Mouse (Mus musculus): ENCODE results near the gene Lsg1. TPM values are rescaled to one million over a fixed set of nuclear protein-coding genes. Genes with fewer than 3 reads are reported as not detected.
A peak's percentile ranks its signal among the peaks of the same experiment; 100 is the strongest.

Lsg1 gene
- polyA plus RNA-seq, 1 experiment from 2014 or later: 39.1 TPM

- Histone ChIP-seq H3K9ac (ENCODE audit: low read depth, low read length) (no peak overlapping the region), H3K4me2 (ENCODE audit: low read length) (no peak overlapping the region), H3K36me3 (ENCODE audit: control insufficient read depth, insufficient read depth, low read length) (peaks cover 13% of the 10 kb centered on the region), H3K27me3 (ENCODE audit: control insufficient read depth, insufficient read depth, low read depth, low read length) (no peaks in the 10 kb centered on the region), H3K9me3 (replicated peaks; ENCODE audit: control insufficient read depth, low read length, poor library complexity, severe bottlenecking) (no peaks in the 10 kb centered on the region), H3K4me1 (ENCODE audit: control insufficient read depth, insufficient read depth, low read length) (no peaks in the 10 kb centered on the region), H3K4me3 (ENCODE audit: low read depth, low read length) (no peak overlapping the region), H3K27ac (ENCODE audit: low read length) (no peak overlapping the region)
- ATAC-seq: no peak
- 84% methylated on average over 1 of the region's 1 CpGs for WGBS
Observed at GRCm38 (mm10) chr16:30532929-30533328, 54.5 kb downstream of the Lsg1 start.

- Histone ChIP-seq H3K27ac (ENCODE audit: low read length) (no peak overlapping the region), H3K36me3 (ENCODE audit: control insufficient read depth, insufficient read depth, low read length) (peaks cover 15% of the 10 kb centered on the region), H3K9ac (ENCODE audit: low read depth, low read length) (no peak overlapping the region), H3K9me3 (replicated peaks; ENCODE audit: control insufficient read depth, low read length, poor library complexity, severe bottlenecking) (no peaks in the 10 kb centered on the region), H3K4me3 (ENCODE audit: low read depth, low read length) (no peak overlapping the region), H3K27me3 (ENCODE audit: control insufficient read depth, insufficient read depth, low read depth, low read length) (no peaks in the 10 kb centered on the region), H3K4me2 (ENCODE audit: low read length) (no peak overlapping the region), H3K4me1 (ENCODE audit: control insufficient read depth, insufficient read depth, low read length) (no peaks in the 10 kb centered on the region)
- 0 out of 2 replicates have a peak, but pooled peaks have one; percentile 26 for ATAC-seq
- WGBS: 27% methylated on average over 20 of the region's 20 CpGs
Observed at GRCm38 (mm10) chr16:30531761-30532406, 55.5 kb downstream of the Lsg1 start.

- no peak overlapping the region for H3K9ac ChIP-seq (ENCODE audit: low read depth, low read length)
- H3K9me3 ChIP-seq (replicated peaks; ENCODE audit: control insufficient read depth, low read length, poor library complexity, severe bottlenecking): no peaks in the 10 kb centered on the region
- H3K4me1 ChIP-seq (ENCODE audit: control insufficient read depth, insufficient read depth, low read length): no peaks in the 10 kb centered on the region
- no peaks in the 10 kb centered on the region for H3K27me3 ChIP-seq (ENCODE audit: control insufficient read depth, insufficient read depth, low read depth, low read length)
- H3K36me3 ChIP-seq (ENCODE audit: control insufficient read depth, insufficient read depth, low read length): peaks cover 15% of the 10 kb centered on the region
- H3K4me3 ChIP-seq (ENCODE audit: low read depth, low read length): no peak overlapping the region
- H3K27ac ChIP-seq (ENCODE audit: low read length): no peak overlapping the region
- H3K4me2 ChIP-seq (ENCODE audit: low read length): no peak overlapping the region
- 44% methylated on average over 4 of the region's 4 CpGs for WGBS
- ATAC-seq: no peak
Observed at GRCm38 (mm10) chr16:30530815-30531214, 56.6 kb downstream of the Lsg1 start.

DNA sequence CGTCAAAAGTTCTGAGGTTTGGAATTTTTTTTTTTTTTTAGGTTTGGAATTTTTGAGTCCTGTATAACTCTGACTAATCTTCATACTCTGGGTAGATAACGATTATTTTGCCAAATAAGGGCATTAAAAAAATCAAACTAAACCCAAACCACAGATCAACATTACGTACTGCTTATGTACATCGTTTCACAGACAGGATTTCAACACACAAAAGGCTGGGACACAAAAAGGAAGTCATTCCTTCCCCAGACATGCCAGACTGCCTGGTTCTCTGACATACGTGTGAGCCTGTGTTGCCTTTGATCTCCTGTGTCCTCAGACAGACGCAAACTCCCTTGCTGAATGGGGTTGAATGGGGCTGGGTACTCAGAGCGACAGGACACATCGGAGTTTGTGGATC lies 59.0 kb downstream of the Lsg1 start:
- ATAC-seq: no peak
- Histone ChIP-seq H3K9me3 (replicated peaks; ENCODE audit: control insufficient read depth, low read length, poor library complexity, severe bottlenecking) (no peaks in the 10 kb centered on the region), H3K9ac (ENCODE audit: low read depth, low read length) (no peak overlapping the region), H3K4me3 (ENCODE audit: low read depth, low read length) (no peak overlapping the region), H3K4me2 (ENCODE audit: low read length) (no peak overlapping the region), H3K36me3 (ENCODE audit: control insufficient read depth, insufficient read depth, low read length) (peaks cover 13% of the 10 kb centered on the region), H3K4me1 (ENCODE audit: control insufficient read depth, insufficient read depth, low read length) (no peaks in the 10 kb centered on the region), H3K27ac (ENCODE audit: low read length) (no peak overlapping the region), H3K27me3 (ENCODE audit: control insufficient read depth, insufficient read depth, low read depth, low read length) (no peaks in the 10 kb centered on the region)
- WGBS: 86% methylated on average over 8 of the region's 8 CpGs

DNA sequence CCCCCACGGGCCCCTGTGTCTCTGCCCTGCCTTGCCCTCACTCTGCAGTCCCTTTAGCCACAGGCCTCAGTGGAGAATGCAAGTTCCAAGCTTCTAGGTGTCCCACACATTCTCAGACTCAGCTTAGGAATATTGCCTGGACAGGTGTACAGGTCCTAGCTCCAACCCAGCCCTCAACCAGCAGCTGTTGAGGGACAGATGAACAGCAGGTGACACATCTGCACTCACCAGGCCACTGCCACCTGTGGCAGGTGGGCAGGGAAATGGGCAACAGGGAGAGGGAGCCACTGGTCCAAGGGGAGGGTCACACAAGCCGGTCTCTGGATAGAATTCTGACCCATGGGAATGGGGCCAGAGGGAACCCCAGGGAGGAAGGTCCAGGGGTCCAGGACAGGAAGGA lies 59.5 kb downstream of the Lsg1 start:
- H3K27ac ChIP-seq (ENCODE audit: low read length): no peak overlapping the region
- H3K4me2 ChIP-seq (ENCODE audit: low read length): no peak overlapping the region
- H3K4me3 ChIP-seq (ENCODE audit: low read depth, low read length): no peak overlapping the region
- no peaks in the 10 kb centered on the region for H3K27me3 ChIP-seq (ENCODE audit: control insufficient read depth, insufficient read depth, low read depth, low read length)
- no peak overlapping the region for H3K9ac ChIP-seq (ENCODE audit: low read depth, low read length)
- no peaks in the 10 kb centered on the region for H3K9me3 ChIP-seq (replicated peaks; ENCODE audit: control insufficient read depth, low read length, poor library complexity, severe bottlenecking)
- ATAC-seq: no peak
- WGBS: 60% methylated on average over 2 of the region's 2 CpGs
- H3K4me1 ChIP-seq (ENCODE audit: control insufficient read depth, insufficient read depth, low read length): no peaks in the 10 kb centered on the region
- peaks cover 13% of the 10 kb centered on the region for H3K36me3 ChIP-seq (ENCODE audit: control insufficient read depth, insufficient read depth, low read length)

DNA sequence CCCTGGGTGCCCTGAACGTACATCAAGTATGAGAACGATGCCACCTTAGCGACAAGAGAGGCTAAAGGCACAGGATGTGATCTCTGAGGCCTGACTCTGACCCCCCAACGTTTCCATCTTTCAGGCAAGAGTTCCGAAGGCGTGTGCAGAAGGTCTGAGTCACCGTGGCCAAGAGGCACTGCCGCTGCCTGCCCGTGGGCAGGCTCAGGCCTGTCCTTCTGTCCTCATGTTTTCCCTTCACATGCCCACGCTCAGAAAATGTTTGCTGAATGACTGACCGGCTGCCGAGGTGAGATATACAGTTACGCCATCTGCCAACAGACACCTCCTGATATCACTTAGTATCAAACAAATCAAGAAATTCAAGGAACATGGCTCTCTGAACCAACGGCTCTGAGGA lies 61.6 kb downstream of the Lsg1 start:
- no peak for ATAC-seq
- H3K36me3 ChIP-seq (ENCODE audit: control insufficient read depth, insufficient read depth, low read length): peaks cover 23% of the 10 kb centered on the region
- H3K4me2 ChIP-seq (ENCODE audit: low read length): no peak overlapping the region
- no peak overlapping the region for H3K9ac ChIP-seq (ENCODE audit: low read depth, low read length)
- no peak overlapping the region for H3K27ac ChIP-seq (ENCODE audit: low read length)
- no peaks in the 10 kb centered on the region for H3K4me1 ChIP-seq (ENCODE audit: control insufficient read depth, insufficient read depth, low read length)
- no peak overlapping the region for H3K4me3 ChIP-seq (ENCODE audit: low read depth, low read length)
- H3K27me3 ChIP-seq (ENCODE audit: control insufficient read depth, insufficient read depth, low read depth, low read length): no peaks in the 10 kb centered on the region
- no peaks in the 10 kb centered on the region for H3K9me3 ChIP-seq (replicated peaks; ENCODE audit: control insufficient read depth, low read length, poor library complexity, severe bottlenecking)
- WGBS: 92% methylated on average over 14 of the region's 14 CpGs

DNA sequence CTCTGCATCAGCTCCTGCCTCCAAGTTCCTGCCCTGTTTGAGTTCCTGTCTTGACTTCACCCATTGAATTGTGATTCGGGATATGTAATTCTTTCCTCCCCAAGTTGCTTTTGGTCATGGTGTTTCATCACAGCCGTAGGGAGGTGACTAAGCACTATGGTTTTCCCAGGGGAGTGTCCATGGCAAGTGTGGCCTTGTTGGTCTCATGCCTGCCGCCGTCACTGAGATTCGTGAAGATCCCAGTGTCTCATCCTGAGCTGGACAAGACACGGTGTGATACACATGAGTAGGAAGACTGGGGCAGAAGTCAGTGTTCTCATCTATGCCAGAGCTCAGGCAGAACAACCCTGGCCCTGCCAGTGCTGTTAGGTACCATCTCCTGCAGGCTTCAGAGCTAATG lies 62.9 kb downstream of the Lsg1 start:
- WGBS: 95% methylated on average over 6 of the region's 6 CpGs
- ATAC-seq: no peak

GRCm38 (mm10) chr16:30522253-30522940 lies 65.0 kb downstream of the Lsg1 start:
- Histone ChIP-seq H3K36me3 (ENCODE audit: control insufficient read depth, insufficient read depth, low read length) (peaks cover 14% of the 10 kb centered on the region), H3K9ac (ENCODE audit: low read depth, low read length) (no peak overlapping the region), H3K9me3 (replicated peaks; ENCODE audit: control insufficient read depth, low read length, poor library complexity, severe bottlenecking) (no peaks in the 10 kb centered on the region), H3K4me1 (ENCODE audit: control insufficient read depth, insufficient read depth, low read length) (no peaks in the 10 kb centered on the region), H3K4me3 (ENCODE audit: low read depth, low read length) (no peak overlapping the region), H3K27me3 (ENCODE audit: control insufficient read depth, insufficient read depth, low read depth, low read length) (no peaks in the 10 kb centered on the region), H3K4me2 (ENCODE audit: low read length) (no peak overlapping the region), H3K27ac (ENCODE audit: low read length) (no peak overlapping the region)
- peak; percentile 28; the same call in 1 of the 2 replicates for ATAC-seq
- WGBS: 72% methylated on average over 10 of the region's 10 CpGs

More for the DNA sequence above, 62.9 kb downstream of the Lsg1 start:
- Histone ChIP-seq H3K4me2 (ENCODE audit: low read length) (no peak overlapping the region), H3K36me3 (ENCODE audit: control insufficient read depth, insufficient read depth, low read length) (peaks cover 23% of the 10 kb centered on the region), H3K27me3 (ENCODE audit: control insufficient read depth, insufficient read depth, low read depth, low read length) (no peaks in the 10 kb centered on the region), H3K27ac (ENCODE audit: low read length) (no peak overlapping the region), H3K4me1 (ENCODE audit: control insufficient read depth, insufficient read depth, low read length) (no peaks in the 10 kb centered on the region), H3K9ac (ENCODE audit: low read depth, low read length) (no peak overlapping the region), H3K9me3 (replicated peaks; ENCODE audit: control insufficient read depth, low read length, poor library complexity, severe bottlenecking) (no peaks in the 10 kb centered on the region), H3K4me3 (ENCODE audit: low read depth, low read length) (no peak overlapping the region)

GRCm38 (mm10) chr16:30521147-30521546 lies 66.2 kb downstream of the Lsg1 start:
- WGBS: 61% methylated on average over 3 of the region's 3 CpGs
- Histone ChIP-seq H3K27ac (ENCODE audit: low read length) (no peak overlapping the region), H3K36me3 (ENCODE audit: control insufficient read depth, insufficient read depth, low read length) (peaks cover 20% of the 10 kb centered on the region)

More at GRCm38 (mm10) chr16:30521147-30521546, 66.2 kb downstream of the Lsg1 start:
- ATAC-seq: no peak
- Histone ChIP-seq H3K4me2 (ENCODE audit: low read length) (no peak overlapping the region), H3K9me3 (replicated peaks; ENCODE audit: control insufficient read depth, low read length, poor library complexity, severe bottlenecking) (no peaks in the 10 kb centered on the region), H3K27me3 (ENCODE audit: control insufficient read depth, insufficient read depth, low read depth, low read length) (no peaks in the 10 kb centered on the region), H3K4me1 (ENCODE audit: control insufficient read depth, insufficient read depth, low read length) (no peaks in the 10 kb centered on the region), H3K9ac (ENCODE audit: low read depth, low read length) (no peak overlapping the region), H3K4me3 (ENCODE audit: low read depth, low read length) (no peak overlapping the region)

Data from midbrain, embryonic 16.5 days (tissue).